Mouse (Mus musculus) embryo, embryonic 9.5 days (tissue): ENCODE data around the gene Fgfr2.

Source experiments
- DNase-seq: peaks from one replicate; pipeline ENCODE4 v3.0.0-alpha.2; 2017; ENCODE audit errors: extremely low spot score

Fgfr2 gene

GRCm38 (mm10) chr7:133123244-133123998 lies at the start of gene Fgfr2:
TSS of gene Fgfr2 (minus strand) at chr7:133123350.
- DNase-seq = peak; percentile 87

DNA sequence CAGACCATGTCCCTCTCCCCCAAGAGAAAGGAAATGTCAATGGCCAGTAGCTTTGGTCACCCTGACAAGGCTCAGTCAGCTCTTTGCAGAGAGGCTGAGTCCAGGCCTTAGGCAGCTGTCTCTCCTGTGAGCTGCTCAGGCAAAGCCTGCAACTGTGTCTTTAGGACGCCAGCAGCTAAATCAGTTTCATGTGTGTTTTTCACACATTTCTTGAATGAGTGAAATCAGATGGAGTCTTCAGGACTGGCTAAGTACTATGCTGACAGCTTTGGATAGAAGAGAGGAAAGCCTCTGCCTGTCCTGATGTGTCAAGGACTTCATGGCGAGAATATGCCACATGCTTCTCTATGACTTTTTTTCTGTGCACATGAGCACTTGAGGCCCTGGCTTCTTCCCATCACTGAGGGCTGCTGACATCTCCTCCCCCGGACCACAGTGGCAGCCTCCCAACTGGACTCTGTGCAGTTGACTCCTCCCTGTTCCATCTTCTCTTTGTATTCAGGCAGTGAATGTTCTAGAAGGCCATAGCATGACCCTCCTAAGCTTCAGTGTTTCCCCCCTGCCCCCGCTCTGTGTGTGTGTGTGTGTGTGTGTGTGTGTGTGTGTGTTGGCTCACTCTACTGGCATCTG lies 48.4 kb upstream of the Fgfr2 start:
- no peak for DNase-seq

DNA sequence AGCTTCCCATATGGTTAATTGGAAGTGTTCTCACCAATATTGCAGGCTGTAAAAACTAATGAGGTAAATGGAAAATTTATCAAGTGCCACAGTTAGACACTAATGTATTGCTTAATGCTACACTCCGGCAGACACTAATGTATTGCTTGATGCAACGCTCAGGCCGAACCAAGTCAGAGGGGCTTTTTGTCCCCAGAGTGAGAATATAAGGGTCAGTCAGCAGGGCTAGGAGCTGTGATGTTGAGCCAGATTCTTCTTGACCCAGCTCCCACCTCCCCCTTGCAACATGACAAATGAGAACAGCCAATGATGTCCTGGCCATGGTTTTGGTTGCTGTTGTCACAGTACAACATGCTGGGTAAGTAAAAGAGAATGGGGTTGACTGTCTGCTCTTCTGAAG lies 45.8 kb upstream of the Fgfr2 start:
- no peak for DNase-seq

DNA sequence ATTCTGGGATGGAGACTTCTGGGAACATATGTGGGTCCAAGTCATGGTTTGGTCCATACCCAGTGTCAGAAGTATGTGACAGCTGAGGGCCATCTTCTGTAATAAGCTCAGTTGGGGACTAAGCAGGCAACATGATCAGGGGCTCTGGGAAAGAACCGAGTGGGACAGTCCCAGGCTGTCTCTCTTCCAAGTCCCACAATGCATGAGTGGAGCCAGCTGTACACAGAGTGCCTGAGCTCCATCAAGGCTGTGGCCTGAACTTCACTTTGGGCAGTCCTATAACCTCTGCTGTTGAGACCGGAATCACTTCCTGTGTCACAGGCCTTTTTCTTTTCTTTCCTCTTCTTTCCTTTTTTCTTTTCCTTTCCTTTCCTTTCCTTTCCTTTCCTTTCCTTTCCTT lies 44.8 kb upstream of the Fgfr2 start:
- no peak for DNase-seq

- DNase-seq = no peak
Measured at GRCm38 (mm10) chr7:133164770-133165169, 41.6 kb upstream of the Fgfr2 start.

- DNase-seq = no peak
Measured at GRCm38 (mm10) chr7:133163011-133163410, 39.9 kb upstream of the Fgfr2 start.

DNA sequence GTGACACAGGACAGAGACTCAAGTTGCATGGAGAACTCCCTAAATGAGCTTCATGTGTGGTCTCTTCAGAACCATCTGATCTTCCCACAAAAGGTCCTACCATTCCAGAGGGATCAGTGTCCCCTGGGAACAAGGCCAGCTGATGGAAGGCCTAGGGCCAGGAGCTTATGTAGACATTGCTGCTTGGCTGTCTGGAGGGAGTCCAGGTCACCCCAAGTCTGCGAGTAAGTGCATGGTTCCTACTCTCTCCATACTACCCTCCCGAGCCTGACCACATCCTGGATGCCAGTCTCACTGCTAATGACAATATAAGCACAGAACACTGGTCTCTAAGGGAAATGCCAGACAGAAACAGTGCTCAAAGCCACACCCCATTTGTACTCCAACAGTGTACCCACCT lies 39.0 kb upstream of the Fgfr2 start:
- DNase-seq = no peak

DNA sequence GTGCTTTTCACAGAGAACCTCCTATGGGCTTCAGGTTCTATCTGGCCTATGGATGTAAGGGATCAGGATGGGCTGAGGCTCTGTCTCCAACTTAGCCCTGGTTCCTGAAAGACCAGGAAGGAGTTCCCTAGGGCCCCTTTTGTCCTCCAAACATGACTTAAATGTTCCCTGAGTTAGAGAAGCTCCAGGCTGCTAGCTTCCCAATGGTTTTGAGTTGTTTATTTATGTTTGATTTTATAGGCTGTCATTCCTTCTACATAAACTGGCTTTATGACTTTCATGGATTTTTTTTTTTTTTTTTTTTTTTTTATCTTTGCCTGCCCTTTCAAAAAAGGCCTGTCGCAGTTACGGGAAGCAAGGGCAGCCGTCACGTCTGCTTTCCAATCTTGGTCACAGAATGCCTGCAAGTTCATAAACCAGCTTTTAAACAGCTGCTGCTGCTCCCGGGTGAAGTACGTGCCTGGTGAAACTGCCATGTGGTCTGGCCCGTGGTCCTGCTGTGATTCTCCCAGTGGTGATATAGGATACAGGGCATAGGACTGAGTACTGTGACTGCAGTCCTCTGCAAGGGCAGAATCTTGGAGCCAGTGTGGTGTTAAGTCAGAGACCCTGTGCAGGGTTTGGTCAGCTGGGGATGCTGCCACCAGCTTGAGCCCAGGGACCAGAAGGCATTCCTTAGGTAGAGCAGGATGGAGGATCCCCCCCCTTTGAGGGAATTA lies 38.4 kb upstream of the Fgfr2 start:
- DNase-seq = no peak

GRCm38 (mm10) chr7:133159519-133159918 lies 36.4 kb upstream of the Fgfr2 start:
- DNase-seq = no peak

DNA sequence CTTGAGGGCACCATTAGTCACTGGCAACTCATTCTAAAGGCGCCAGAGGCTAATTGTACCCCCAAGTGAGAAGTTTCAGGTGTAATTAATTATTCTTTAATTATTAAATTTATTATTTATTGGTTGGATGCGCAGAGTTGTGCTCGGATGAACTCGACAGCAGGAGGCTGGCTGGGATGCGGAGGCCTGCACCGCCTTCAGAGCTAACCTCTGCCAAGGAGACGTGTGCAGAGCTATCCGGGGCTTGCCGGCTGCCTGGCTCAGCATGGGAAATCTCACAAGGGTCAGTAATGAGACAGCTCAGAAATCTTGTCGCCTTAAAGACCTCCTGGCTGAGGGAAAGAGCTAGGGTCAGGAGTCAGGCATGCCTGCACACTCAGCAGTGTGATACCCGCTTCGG lies 32.5 kb upstream of the Fgfr2 start:
- no peak for DNase-seq

DNA sequence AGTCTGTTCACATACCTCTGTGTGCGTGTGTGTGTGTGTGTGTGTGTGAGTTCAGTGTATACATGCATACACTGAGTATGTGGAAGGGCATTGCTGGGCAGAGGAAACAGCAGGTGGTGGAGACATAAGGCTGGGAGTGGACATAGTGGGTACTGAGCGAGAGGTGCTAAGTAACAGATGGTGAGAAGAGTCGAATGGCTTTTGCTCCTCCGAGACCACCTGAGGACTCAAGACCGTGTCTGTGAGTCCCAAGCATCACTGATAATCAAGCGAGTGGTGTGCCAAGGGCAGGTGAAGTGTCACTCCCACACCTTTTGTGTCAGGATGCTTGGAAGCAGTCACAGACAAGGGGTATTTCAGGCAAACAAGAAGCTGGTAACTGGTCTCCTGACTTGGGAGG lies 31.7 kb upstream of the Fgfr2 start:
- no peak for DNase-seq

DNA sequence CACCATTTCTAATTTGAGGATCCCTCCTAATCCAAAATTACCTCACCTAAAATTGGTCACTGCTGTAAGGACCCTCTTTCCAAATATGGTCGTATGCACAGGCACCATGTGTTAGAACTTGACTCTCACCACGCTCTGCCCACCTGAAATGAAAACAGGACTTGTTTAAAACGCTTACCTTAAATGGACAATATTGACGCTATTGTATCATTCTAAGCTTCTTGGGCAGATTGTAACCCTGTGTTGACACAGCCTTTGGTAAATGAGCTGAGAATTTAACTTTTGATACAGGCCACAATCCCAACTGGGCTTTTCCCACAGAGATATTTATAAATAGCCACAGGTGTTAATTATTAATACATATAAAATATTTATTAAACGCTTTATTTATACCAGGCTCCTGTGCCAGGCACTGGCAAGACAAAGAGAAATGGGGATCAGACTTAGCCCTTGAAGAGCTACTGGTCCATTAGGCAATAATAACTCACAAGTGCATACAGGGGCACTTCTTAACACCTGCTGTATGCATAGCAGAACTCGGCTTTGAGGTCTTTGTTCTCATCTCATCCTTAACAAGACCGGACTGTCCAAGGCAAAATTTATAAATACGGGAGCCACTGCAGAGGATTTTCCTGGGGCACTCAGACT lies 16.7 kb upstream of the Fgfr2 start:
- DNase-seq = no peak

DNA sequence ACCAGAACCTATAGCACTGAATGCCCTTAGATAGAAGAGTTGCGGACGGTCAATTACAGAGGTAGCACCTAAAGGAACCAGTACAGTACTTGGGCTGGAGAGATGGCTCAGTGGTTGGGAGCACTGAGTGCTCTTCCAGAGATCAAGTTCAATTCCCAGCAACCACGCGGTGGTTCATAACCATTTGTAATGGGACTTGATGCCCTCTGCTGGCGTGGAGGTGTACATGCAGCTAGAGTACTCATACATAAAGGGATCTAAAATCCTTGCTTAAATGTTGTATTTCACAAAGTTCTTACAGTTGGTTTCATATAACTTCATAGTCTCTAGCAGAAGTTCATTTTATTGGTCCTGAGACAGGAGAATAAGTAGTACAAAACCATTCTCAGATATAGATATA lies 10.4 kb upstream of the Fgfr2 start:
- DNase-seq = no peak

GRCm38 (mm10) chr7:133132702-133133101 lies 9.6 kb upstream of the Fgfr2 start:
- DNase-seq = no peak

DNA sequence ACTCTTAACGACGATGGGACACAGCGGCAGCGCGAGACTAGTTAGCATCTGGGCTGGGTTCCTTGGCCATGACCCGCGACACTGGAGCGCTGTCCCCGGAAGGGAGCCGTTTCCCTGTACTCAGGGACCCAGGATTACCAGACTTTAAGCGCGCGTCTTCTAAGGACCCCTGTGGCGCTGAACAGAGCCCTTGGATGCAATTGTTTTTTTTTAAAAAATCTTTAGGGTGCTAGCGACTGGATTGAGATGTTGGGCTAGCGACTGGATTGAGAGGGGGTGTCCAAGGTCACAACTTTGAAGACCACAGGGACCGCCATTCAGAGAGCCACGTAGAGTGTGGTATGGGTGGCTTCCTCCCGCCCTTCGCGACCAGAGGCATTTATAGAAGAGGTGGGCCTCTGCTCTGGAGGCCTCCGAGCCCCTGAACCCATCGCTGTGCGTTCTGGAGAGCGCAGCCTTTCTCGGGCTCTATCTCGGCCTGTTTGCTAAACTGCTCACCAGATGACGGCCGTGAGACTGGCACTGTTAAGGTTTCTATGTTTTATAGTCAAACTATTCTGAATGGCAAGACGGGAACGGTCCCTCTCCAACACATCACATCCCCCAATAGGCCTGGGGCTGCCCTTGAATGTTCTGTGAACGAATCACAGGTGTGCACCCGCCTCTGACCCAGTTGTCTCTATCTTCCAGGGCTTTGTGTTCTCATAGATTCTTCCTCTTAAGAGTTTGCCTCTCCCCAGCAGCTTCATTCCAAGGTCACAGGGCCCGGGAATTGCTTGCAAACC lies 1.7 kb upstream of the Fgfr2 start:
- peak; percentile 30 for DNase-seq

GRCm38 (mm10) chr7:133123999-133124700 lies 1.0 kb upstream of the Fgfr2 start, which contains the start of gene Ctbp2:
TSS of gene Ctbp2 (minus strand) at chr7:133124354.
- peak; percentile 87 for DNase-seq

GRCm38 (mm10) chr7:133122379-133123243 lies 539 bp downstream of the Fgfr2 start:
- no peak for DNase-seq

DNA sequence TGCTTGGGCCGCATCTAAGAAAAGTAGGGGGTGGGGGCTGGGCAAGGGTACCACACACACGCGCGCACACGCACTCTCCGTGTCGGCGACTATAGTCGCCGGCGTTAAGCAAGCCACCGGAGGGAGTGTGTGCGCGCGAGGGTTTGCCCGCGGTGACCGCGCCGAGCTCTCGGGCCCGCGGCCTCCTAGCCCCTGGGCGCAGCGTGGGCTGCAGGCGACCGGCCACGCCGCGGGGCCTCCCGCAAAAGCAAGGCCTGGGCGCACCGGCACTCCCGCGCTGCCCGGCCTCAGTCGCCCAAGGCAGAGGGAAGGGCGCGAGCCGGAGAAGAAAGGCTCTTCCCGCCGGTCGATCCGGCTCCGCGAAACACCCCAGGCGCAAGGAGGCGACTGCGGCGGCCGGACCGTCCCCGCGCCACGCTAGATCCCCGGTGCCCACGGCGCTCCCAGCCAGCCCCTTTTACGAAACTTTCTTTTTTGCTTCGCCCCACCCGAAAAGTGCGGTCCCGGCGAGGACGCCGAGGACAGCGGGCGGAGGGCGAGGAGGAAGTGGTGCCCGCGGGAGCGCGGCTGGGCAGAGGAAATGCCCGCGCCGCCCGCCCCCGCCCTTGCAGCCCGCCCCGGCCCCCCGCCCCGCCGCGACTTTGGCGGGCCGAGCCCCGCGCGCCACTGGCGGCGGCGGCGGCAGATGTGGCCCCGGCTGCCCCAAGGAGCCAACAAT lies 1.3 kb downstream of the Fgfr2 start:
- DNase-seq = peak; percentile 67

GRCm38 (mm10) chr7:133121080-133121607 lies 2.0 kb downstream of the Fgfr2 start:
- no peak for DNase-seq
